Mouse (Mus musculus) neural tube, embryonic 15.5 days (tissue): Measurements from ENCODE around the gene Tmem263. TPM values are rescaled to one million over a fixed set of nuclear protein-coding genes. Genes with fewer than 3 reads are reported as not detected.
A peak's percentile ranks its signal among the peaks of the same experiment; 100 is the strongest.

Experiments
- ATAC-seq: fragments of 200-750 bp; cut with Nextera tagmentation; 2 replicates; pipeline ENCODE4 v1.8.0; 2017; ENCODE audit warnings: mild to moderate bottlenecking, moderate TSS enrichment, moderate library complexity; ENCODE audit not compliant: low FRiP score
- H3K27ac ChIP-seq: fragments of 300-500 bp; sonication (generic); replicated peaks from 2 replicates; pipeline ENCODE4 v1.5.1; 2015; ENCODE audit warnings: mild to moderate bottlenecking, inconsistent platforms
- H3K27me3 ChIP-seq: fragments of 300-500 bp; sonication (generic); replicated peaks from 2 replicates; pipeline ENCODE4 v1.6.1; 2015; ENCODE audit warnings: inconsistent platforms
- H3K36me3 ChIP-seq: fragments of 300-500 bp; sonication (generic); 2 replicates; pipeline ENCODE4 v1.6.1; 2015; ENCODE audit warnings: inconsistent platforms
- H3K4me1 ChIP-seq: fragments of 300-500 bp; sonication (generic); 2 replicates; pipeline ENCODE4 v1.6.1; 2015; ENCODE audit warnings: inconsistent platforms
- H3K4me2 ChIP-seq: fragments of 300-500 bp; sonication (generic); 2 replicates; pipeline ENCODE4 v1.6.1; 2015; ENCODE audit warnings: inconsistent platforms, mild to moderate bottlenecking, moderate library complexity
- H3K4me3 ChIP-seq: fragments of 300-500 bp; sonication (generic); replicated peaks from 2 replicates; pipeline ENCODE4 v1.5.1; 2015; ENCODE audit warnings: mild to moderate bottlenecking, inconsistent platforms
- H3K9ac ChIP-seq: fragments of 300-500 bp; sonication (generic); replicated peaks from 2 replicates; pipeline ENCODE4 v1.6.1; 2015; ENCODE audit warnings: mild to moderate bottlenecking, inconsistent platforms
- H3K9me3 ChIP-seq: fragments of 300-500 bp; sonication (generic); replicated peaks from 2 replicates; pipeline ENCODE4 v1.6.1; 2016; ENCODE audit warnings: inconsistent platforms
- WGBS: fragments of 180-500 bp; shearing (Covaris S2); methylation state at CpG from one replicate; pipeline ENCODE4 v1.1.7; 2015; ENCODE audit warnings: mixed read lengths; 5-methylcytosine and 5-hydroxymethylcytosine counted together
- polyA plus RNA-seq: library from polyadenylated mRNA; unstranded; fragments of >200 nt; fragmentation: Nextera tagmentation; extraction: Ambion mirVana; gene quantifications from 2 replicates; pipeline ENCODE4 v1.2.1, GENCODE M21; 2015

The Tmem263 gene
- polyA plus RNA-seq = 52.9 and 59.0 TPM in 2 replicates

- peaks cover 24% of the 10 kb centered on the region for H3K4me1 ChIP-seq
- H3K27ac ChIP-seq = peak within 1 kb of the TSS; percentile 88
- ATAC-seq = peak; percentile 97
- H3K9ac ChIP-seq = peak within 1 kb of the TSS; percentile 96
- H3K4me3 ChIP-seq = peak within 1 kb of the TSS; percentile 98
- no peaks in the 10 kb centered on the region for H3K27me3 ChIP-seq
- H3K9me3 ChIP-seq = no peaks in the 10 kb centered on the region
- H3K4me2 ChIP-seq = peak within 1 kb of the TSS; percentile 94
- no peaks in the 10 kb centered on the region for H3K36me3 ChIP-seq
- WGBS = under 1% methylated on average over 90 of the region's 96 CpGs
These were observed at the start of gene Tmem263, which contains the start of gene Fhl4 for GRCm38 (mm10) chr10:85102247-85103084. Gene Tmem263, plus strand, starts transcription at chr10:85102627. Gene Fhl4, minus strand, starts transcription at chr10:85102495.

DNA sequence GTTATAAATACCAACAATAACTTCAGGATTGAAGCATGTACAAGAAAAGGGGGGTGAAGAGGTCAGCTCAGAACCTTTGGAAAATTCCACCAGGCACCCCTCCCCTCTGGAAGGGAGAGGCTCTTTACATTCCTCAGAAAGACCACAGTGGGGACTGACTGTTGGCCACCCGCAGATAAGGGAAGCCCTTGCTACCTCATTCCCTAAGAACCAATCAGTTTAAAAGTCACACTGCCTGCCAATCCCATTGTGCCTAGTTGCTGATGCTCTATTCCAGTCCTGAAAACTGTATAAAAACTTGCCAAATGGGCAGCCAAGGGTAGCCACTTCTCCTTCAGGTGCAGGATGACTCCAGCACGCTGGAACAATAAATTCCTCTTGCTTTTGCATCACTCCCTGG is 47.6 kb upstream of the Tmem263 start:
- Histone ChIP-seq H3K9me3 (no peaks in the 10 kb centered on the region), H3K4me2 (no peak overlapping the region), H3K27ac (no peak overlapping the region), H3K36me3 (no peaks in the 10 kb centered on the region), H3K4me3 (no peak overlapping the region), H3K9ac (no peak overlapping the region), H3K4me1 (no peaks in the 10 kb centered on the region), H3K27me3 (no peaks in the 10 kb centered on the region)
- WGBS = 88% methylated on average over 2 of the region's 2 CpGs
- ATAC-seq = no peak

DNA sequence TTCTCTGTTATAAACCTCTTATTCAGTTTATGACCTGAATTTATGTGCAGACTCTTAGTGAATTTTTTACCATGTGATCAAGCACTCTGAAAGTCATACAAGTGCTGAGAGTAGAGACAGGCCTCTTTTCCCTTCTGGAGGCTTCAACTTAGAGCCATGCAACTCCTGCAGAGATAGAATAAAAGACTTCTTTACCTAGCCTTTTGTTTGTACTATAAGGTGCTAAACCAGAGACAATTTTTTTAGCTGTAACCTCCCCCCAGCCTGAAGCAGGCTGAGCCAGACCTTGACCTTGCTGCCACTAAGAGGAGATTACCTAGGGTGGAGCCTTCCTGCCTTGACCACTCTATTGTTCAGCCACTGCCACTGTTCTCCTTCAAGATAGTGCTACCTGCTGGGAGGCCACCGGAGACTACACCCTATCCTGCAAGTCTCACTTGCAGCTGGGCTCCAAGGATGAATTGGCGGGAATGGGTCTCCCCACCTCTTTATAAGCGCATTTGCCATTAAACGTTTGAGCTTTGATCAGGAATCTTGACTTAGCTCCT is 30.7 kb upstream of the Tmem263 start:
- no peak for ATAC-seq
- Histone ChIP-seq H3K4me3 (no peak overlapping the region), H3K4me1 (no peaks in the 10 kb centered on the region), H3K27ac (no peak overlapping the region), H3K36me3 (no peaks in the 10 kb centered on the region), H3K9me3 (no peaks in the 10 kb centered on the region), H3K27me3 (no peaks in the 10 kb centered on the region), H3K4me2 (no peak overlapping the region), H3K9ac (no peak overlapping the region)
- 52% methylated on average over 4 of the region's 4 CpGs for WGBS

DNA sequence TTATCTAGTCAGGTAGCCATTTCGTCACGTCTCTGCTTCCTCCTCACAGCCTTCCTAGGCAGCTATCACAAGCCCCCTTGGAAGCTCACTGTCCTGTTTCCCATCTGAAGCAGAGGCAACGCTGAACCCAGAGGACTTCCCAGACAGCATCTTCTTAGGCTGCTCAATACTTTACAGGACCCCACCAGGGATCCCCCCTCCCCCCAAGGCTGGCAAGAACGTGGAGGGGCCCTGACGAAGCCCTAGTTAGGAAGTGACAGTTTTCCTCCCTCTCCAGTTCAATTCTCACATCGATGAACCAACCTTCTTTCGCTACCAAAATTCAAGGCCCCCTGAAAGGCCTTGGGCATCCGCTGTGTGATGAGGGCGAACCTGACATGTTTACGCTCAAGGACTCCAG is 586 bp upstream of the Tmem263 start:
- Histone ChIP-seq H3K4me1 (peaks cover 24% of the 10 kb centered on the region), H3K36me3 (no peaks in the 10 kb centered on the region), H3K4me2 (peak overlapping the region; percentile 94), H3K4me3 (peak overlapping the region; percentile 98), H3K27me3 (no peaks in the 10 kb centered on the region), H3K9me3 (no peaks in the 10 kb centered on the region), H3K27ac (peak overlapping the region; percentile 88), H3K9ac (peak overlapping the region; percentile 72)
- peak; percentile 36; the same call in 1 of the 2 replicates for ATAC-seq
- under 1% methylated on average over 10 of the region's 10 CpGs for WGBS

DNA sequence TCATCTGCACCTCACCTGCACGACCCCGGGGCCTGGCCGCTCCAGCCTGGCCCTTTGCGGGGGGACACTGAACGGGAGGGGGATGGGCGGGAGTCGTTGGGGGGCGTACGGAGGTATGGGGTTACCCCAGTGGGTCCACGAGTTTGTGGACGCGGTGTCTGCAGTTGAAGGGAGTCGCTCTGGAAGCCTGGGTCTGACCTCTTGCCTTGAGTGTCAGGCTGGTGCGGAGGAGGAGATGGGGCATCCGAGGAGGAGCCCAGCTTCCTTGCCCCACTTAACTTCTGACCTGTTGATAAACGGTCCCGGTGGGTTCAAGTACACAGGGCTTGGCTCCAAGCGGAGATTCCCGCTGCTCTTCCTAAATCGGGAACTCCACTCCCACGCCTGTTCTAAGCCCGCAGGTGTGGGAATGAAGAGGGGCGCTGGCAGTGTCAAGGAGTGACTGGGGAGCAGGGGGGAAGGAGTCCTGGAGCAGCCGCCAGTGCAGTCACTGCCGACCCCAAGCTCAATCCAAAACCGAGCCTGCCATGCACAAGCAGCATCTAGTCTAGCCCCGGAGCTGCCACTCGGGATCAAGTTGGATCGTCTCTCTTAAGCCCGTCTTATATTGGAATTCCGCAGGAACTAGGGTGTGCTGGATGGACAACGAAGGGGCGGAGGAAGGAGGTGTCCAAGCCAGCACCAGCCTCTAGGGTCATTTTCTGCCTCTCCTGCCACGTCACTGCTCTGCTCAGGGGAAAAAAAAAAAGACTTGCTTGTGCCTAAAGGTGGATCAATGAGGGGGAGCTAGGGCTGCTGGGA is 858 bp downstream of the Tmem263 start:
- Histone ChIP-seq H3K4me1 (peaks cover 24% of the 10 kb centered on the region), H3K27ac (peak overlapping the region; percentile 88), H3K9me3 (no peaks in the 10 kb centered on the region), H3K36me3 (no peaks in the 10 kb centered on the region), H3K27me3 (no peaks in the 10 kb centered on the region), H3K4me2 (peak overlapping the region; percentile 94), H3K9ac (peak overlapping the region; percentile 96), H3K4me3 (peak overlapping the region; percentile 98)
- under 1% methylated on average over 34 of the region's 34 CpGs for WGBS
- no peak; the same call in 1 of the 2 replicates for ATAC-seq

- no peaks in the 10 kb centered on the region for H3K27me3 ChIP-seq
- 91% methylated on average over 4 of the region's 4 CpGs for WGBS
- peaks cover 33% of the 10 kb centered on the region for H3K36me3 ChIP-seq
- H3K9ac ChIP-seq = no peak overlapping the region
- H3K4me2 ChIP-seq = no peak overlapping the region
- no peak for ATAC-seq
- H3K4me1 ChIP-seq = no peaks in the 10 kb centered on the region
- H3K27ac ChIP-seq = no peak overlapping the region
- H3K4me3 ChIP-seq = no peak overlapping the region
- no peaks in the 10 kb centered on the region for H3K9me3 ChIP-seq
These were observed 12.0 kb downstream of the Tmem263 start for GRCm38 (mm10) chr10:85114409-85114808.

- no peak for ATAC-seq
- H3K9ac ChIP-seq = no peak overlapping the region
- no peak overlapping the region for H3K4me3 ChIP-seq
- peaks cover 25% of the 10 kb centered on the region for H3K4me1 ChIP-seq
- H3K27me3 ChIP-seq = no peaks in the 10 kb centered on the region
- no peak overlapping the region for H3K27ac ChIP-seq
- H3K36me3 ChIP-seq = peaks cover 37% of the 10 kb centered on the region
- WGBS = 92% methylated on average over 13 of the region's 13 CpGs
- no peak overlapping the region for H3K4me2 ChIP-seq
- H3K9me3 ChIP-seq = no peaks in the 10 kb centered on the region
These were observed 22.8 kb downstream of the Tmem263 start for GRCm38 (mm10) chr10:85125184-85125583.

GRCm38 (mm10) chr10:85127395-85128287 is 25.2 kb downstream of the Tmem263 start, which contains the start of gene Mterf2:
Gene Mterf2, minus strand, starts transcription at chr10:85128027.
- no peaks in the 10 kb centered on the region for H3K27me3 ChIP-seq
- H3K9ac ChIP-seq = peak within 1 kb of the TSS; percentile 62
- H3K36me3 ChIP-seq = peaks cover 23% of the 10 kb centered on the region
- H3K4me3 ChIP-seq = peak within 1 kb of the TSS; percentile 68
- peak; percentile 99 for ATAC-seq
- H3K4me1 ChIP-seq = peaks cover 25% of the 10 kb centered on the region
- 7% methylated on average over 20 of the region's 20 CpGs for WGBS
- peak within 1 kb of the TSS; percentile 75 for H3K27ac ChIP-seq
- H3K4me2 ChIP-seq = peak within 1 kb of the TSS; percentile 73
- no peaks in the 10 kb centered on the region for H3K9me3 ChIP-seq

DNA sequence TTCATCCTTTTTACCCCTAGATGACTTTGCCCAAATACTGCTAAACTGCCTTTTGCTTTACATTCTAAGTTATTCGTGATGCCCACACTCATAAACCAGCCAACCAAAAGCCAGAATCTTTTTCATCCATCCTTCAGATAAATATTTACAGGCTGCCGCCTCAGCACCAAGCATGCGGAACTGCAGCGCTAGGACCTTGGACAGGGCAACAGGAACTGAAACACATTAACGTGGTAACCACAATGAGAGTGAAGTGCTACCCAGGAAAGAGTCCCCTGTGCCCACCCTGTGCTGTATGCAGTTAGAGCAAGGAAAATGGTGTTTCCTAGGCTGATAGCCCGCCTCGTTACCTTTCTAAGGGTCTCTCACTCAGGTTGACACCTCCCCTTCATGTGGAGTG is 26.0 kb downstream of the Tmem263 start:
- H3K36me3 ChIP-seq = peaks cover 22% of the 10 kb centered on the region
- WGBS = 29% methylated on average over 7 of the region's 7 CpGs
- ATAC-seq = peak; percentile 23
- H3K4me2 ChIP-seq = peak overlapping the region; percentile 73
- no peaks in the 10 kb centered on the region for H3K27me3 ChIP-seq
- peak overlapping the region; percentile 68 for H3K4me3 ChIP-seq
- H3K4me1 ChIP-seq = peaks cover 25% of the 10 kb centered on the region
- H3K27ac ChIP-seq = peak overlapping the region; percentile 45; the same call in 1 of the 2 replicates
- 0 out of 2 replicates have a peak overlapping the region, but pooled peaks have one; percentile 23 for H3K9ac ChIP-seq
- H3K9me3 ChIP-seq = no peaks in the 10 kb centered on the region

DNA sequence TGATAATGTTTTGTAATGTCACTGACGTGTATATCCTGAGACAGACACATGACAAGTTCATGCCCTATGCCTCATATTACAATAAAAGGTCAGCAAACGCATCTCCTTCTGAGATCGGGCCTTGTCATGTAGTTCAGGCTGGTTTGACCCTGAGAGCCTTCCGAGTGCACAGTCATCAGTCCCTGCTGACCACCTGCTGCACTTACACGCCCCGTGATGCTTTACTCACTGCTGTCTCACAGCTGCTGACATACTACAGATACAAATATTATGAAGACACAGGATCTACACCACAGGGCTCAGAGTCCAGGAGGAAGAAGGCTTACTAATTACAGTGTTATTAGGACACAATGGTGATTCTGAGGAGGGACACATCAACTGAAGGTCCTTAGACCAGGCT is 34.1 kb downstream of the Tmem263 start:
- H3K4me3 ChIP-seq = no peak overlapping the region
- H3K27me3 ChIP-seq = no peaks in the 10 kb centered on the region
- WGBS = 87% methylated on average over 6 of the region's 6 CpGs
- H3K9me3 ChIP-seq = no peaks in the 10 kb centered on the region
- no peak for ATAC-seq
- H3K9ac ChIP-seq = no peak overlapping the region
- H3K4me1 ChIP-seq = no peaks in the 10 kb centered on the region
- H3K36me3 ChIP-seq = peaks cover 23% of the 10 kb centered on the region
- H3K27ac ChIP-seq = no peak overlapping the region
- no peak overlapping the region for H3K4me2 ChIP-seq
